Mouse (Mus musculus) embryo, embryonic 10 days (tissue): ENCODE results near the gene Dgcr2.

Source experiments
- DNase-seq: peaks from one replicate; pipeline ENCODE4 v3.0.0-alpha.2; 2015; ENCODE audit warnings: low spot score

The Dgcr2 gene

DNA sequence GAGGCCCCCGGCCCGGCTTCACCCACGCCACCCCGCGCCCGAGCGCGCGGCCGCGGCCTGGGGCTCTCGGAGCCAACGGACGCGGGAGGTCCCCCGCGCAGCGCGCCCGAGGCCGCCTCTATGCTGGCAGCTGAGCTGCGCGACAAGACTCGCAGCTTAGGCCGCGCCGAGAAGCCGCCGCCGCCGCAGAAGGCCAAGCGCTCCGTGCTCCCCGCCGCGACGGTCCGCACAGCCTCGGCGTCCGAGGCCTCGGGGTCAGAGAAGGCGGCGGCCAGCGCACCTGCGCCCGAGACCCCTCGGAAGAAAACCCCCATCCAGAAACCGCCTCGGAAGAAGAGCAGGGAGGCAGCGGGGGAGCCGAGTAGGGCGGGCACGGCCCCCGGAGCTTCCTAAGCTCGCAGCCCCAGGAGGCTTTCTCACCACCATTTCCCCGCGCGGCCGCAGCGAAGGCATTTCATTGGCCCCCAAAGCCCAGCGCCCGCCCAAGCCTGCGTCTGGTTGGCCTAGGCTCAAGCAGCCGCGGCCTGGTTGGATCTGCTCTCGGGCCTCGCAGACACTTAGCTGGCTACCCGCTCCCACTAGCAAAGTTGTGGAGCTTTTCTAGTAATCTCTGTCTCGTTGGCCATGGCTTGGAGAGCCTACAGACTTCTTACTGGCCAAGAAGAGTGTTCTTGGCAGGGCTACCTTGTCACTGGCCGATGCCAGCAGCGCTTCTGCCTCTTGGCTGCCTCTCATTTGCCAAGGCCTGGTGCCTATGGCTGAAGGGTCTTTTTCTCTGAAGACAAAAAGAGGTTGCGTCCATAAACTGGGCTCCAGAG lies 91.0 kb downstream of the Dgcr2 start:
- DNase-seq, result peak; percentile 93

- DNase-seq, result no peak
These were observed 91.7 kb downstream of the Dgcr2 start for GRCm38 (mm10) chr16:17806581-17807191.

DNA sequence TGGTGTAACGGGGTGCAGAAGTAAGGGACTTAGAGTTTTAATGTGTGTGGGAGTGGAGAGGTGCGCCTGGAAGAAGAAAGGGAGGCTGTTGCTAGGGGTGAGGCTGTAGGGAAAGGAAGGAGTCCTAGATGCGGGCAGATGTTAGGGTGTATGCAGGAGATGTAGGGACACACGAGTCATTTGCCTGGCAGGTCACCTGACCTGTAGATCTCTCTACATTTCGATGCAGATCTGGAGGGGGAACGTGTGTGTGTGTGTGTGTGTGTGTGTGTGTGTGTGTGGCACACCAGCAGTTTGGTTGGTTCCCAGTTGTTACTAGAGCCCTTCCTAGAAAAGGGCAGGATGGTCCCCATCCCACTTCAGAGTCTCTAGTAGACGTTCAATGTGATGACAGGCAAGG lies 93.4 kb downstream of the Dgcr2 start:
- DNase-seq, result no peak

- DNase-seq, result peak; percentile 61
These were observed 93.9 kb downstream of the Dgcr2 start for GRCm38 (mm10) chr16:17804449-17804912.

DNA sequence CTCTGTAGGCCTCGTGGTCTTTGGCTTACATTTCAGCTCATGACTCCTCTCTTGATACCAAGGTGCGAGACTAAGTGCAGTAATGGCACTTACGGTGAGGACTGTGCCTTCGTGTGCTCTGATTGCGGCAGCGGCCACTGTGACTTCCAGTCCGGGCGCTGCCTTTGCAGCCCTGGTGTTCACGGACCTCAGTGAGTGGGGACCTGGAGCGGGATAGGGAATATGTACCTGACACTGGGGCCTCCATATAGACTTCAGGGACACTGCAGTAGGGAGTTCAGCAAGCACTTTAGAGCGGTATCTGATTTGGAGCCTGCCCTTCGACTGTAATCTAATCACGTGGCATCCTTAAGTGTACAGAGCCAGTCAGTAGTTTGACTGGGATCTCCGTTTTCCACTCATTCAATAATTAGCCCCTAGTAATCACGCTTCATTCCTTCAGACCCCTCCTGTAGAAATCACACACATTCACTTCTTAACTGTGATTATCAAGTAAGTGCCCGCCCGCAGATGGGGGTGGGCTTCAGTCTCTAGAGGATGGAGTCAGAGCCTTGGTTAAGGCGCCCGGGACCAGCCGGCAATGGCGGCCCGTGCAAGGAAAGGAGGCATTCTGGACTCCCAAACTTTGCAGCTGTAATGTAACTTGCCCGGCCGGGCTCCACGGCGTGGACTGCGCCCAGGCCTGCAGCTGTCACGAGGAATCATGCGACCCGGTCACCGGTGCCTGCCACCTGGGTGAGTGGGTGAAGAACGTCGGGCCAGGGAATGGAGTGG lies 94.5 kb downstream of the Dgcr2 start:
- DNase-seq, result no peak

DNA sequence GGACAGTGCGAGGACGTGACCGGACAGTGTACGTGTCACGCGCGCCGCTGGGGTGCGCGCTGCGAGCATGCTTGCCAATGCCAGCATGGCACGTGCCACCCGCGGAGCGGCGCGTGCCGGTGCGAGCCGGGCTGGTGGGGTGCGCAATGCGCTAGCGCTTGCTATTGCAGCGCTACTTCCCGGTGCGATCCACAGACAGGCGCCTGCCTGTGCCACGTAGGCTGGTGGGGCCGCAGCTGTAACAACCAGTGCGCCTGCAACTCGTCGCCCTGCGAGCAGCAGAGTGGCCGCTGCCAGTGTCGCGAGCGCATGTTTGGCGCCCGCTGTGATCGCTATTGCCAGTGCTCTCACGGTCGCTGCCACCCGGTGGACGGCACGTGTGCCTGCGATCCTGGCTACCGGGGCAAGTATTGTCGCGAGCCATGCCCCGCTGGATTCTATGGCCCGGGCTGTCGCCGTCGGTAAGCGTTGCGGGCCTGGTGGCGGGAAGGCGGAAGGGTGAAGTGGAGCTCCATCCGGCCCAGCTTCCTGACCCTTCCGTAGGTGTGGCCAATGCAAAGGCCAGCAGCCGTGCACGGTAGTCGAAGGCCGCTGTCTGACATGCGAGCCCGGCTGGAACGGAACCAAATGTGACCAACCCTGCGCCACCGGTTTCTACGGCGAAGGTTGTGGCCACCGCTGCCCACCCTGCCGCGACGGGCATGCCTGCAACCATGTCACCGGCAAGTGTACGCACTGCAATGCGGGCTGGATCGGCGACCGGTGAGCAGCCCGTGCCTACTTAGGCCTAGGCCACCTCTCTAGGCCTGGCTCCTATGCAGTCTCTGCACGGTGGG lies 95.3 kb downstream of the Dgcr2 start:
- no peak for DNase-seq

- DNase-seq, result no peak
These were observed 95.9 kb downstream of the Dgcr2 start for GRCm38 (mm10) chr16:17802456-17802838.

GRCm38 (mm10) chr16:17801777-17802455 lies 96.4 kb downstream of the Dgcr2 start:
- no peak for DNase-seq

- DNase-seq, result no peak
These were observed 98.8 kb downstream of the Dgcr2 start for GRCm38 (mm10) chr16:17799584-17799983.

DNA sequence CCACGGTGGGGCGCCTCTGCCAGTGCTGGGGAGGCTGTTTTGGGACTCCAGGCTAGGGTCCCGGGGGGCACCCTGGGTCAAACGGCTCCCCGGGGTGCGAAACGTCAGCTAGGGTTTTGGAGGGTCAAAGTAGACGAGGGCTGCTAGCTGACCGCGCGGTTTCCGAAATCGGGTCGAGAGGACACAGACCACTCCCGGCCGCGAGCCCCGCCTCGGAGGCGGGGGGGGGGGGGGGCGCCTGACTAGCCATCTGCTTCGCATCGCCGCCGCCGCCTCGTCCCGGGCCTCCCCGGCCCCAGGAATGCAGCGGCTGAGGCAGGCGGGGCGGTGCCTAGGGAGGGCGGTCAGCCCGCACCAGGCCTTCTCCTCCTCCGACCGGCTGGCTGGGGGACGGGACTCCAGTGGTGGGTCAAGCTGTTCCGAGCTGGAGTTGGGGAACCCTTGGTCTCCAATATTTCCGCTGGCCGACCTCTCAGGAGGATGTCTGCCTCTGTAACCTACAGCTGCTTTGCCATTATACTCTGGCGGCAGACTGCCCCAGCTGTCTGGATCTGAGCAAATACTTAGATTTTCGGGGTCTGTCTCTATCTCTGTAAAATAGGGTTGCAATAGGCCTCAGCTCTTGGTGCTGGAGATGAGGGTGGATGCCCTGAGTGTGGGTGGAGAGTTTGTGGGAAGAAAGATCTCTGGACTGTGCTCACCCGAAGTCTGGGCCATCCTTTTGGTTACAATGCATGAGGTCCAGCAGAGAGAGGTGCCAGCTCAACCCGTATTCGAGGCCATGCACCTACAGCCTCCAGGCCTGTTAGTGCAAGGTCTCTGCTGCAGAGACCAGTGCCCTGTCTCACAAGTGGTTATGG lies 99.8 kb downstream of the Dgcr2 start:
- peak; percentile 72 for DNase-seq

DNA sequence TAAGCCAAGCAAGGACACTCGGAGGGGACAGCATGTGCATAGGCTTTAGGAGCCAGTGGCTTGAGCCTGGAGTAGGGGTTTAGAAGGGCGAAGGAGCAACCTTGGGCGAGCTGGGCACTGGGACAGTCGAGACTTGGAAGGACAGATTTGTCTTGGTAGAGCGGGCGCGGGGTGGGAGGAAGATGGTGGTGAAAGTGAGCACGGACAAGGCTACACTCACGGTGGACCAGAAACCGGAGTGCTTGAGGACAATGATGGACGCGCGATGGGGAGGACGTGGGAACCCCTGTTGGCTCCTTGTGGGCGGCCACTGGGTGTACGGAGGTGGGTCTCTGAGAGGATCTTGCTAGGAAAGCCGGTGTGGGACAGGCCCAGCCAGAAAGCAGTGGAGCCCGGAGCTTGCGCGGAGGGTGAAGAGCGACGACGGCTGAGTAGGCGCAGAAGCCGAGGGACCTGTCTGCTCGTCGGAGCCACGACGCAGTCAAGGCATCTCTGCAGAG lies 100.5 kb downstream of the Dgcr2 start:
- peak; percentile 43 for DNase-seq

- DNase-seq, result peak; percentile 48
These were observed 101.2 kb downstream of the Dgcr2 start, which contains the start of gene Scarf2 for GRCm38 (mm10) chr16:17796971-17797811. Gene Scarf2, plus strand, starts transcription at chr16:17797282.

GRCm38 (mm10) chr16:17796519-17796918 lies 101.8 kb downstream of the Dgcr2 start:
- no peak for DNase-seq

- DNase-seq, result no peak
These were observed 102.7 kb downstream of the Dgcr2 start for GRCm38 (mm10) chr16:17795643-17796042.

- no peak for DNase-seq
These were observed 104.3 kb downstream of the Dgcr2 start for GRCm38 (mm10) chr16:17794047-17794446.

- DNase-seq, result no peak
These were observed 105.6 kb downstream of the Dgcr2 start for GRCm38 (mm10) chr16:17792728-17793127.
